Comparison of ENCODE assay signal across 10 mouse cellular contexts in the genomic region with DNA sequence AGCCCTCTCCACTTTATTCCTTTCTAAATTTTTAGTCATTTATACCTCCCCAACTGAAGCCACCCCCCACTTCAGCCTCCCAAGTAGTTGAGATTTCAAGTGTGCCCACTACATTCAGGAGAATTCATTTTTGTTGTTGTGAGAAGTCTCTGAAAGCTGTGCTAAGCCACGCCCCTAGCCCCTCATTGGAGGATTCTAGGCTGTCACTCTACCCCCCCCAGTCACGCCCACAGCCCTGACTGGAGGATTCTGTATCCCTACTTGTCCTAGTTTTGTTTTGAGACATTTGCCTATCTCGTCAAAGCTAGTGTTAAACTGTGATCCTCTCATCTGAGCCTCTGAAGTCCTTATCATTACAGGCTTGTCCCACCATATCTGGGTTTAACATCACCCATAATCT. TPM values are rescaled to one million over a fixed set of nuclear protein-coding genes. Genes with fewer than 3 reads are reported as not detected.
DNase-seq lines count a peak whose midpoint lies in the region; ATAC-seq and TF ChIP-seq lines count a peak whose summit lies in the region.
"Had no signal": no experiment of that assay in that cellular context is flagged by ENCODE, and none has a peak within 500 bp of the region (broad histone marks: within the 10 kb centered on the region; RNA-seq: fewer than 3 reads in every experiment).

No protein-coding gene starts in this region.

- H3K4me2 ChIP-seq in neural tube, embryonic 13.5 days: peak overlapping the region; percentile 13; the same call in 1 of the 2 replicates
- H3K4me2 ChIP-seq in neural tube, embryonic 15.5 days: no peak overlapping the region; the same call in 1 of the 2 replicates
- peak overlapping the region; percentile 30 for H3K4me2 ChIP-seq in heart, postnatal 0 days (ENCODE audit: low read depth, low read length)
- H3K4me2 ChIP-seq: embryonic facial prominence, embryonic 12.5 days had no signal

- H3K36me3 ChIP-seq in neural tube, embryonic 13.5 days: no peaks in the 10 kb centered on the region
- no peaks in the 10 kb centered on the region for H3K36me3 ChIP-seq in neural tube, embryonic 15.5 days
- no peaks in the 10 kb centered on the region for H3K36me3 ChIP-seq in heart, postnatal 0 days (replicated peaks; ENCODE audit: control insufficient read depth, insufficient read depth, low read length)
- H3K36me3 ChIP-seq: embryonic facial prominence, embryonic 12.5 days had no signal

- WGBS in neural tube, embryonic 13.5 days: 20% methylated on average over 3 of the region's 3 CpGs
- WGBS in neural tube, embryonic 15.5 days: 17% methylated on average over 3 of the region's 3 CpGs
- 21% methylated on average over 3 of the region's 3 CpGs for WGBS in heart, postnatal 0 days
- WGBS in lung, adult 2 months: 17% methylated on average over 3 of the region's 3 CpGs

- H3K27me3 ChIP-seq in neural tube, embryonic 13.5 days: no peaks in the 10 kb centered on the region
- no peaks in the 10 kb centered on the region for H3K27me3 ChIP-seq in neural tube, embryonic 15.5 days (replicated peaks)
- no peaks in the 10 kb centered on the region for H3K27me3 ChIP-seq in heart, postnatal 0 days (ENCODE audit: control insufficient read depth, insufficient read depth, low read length)
- H3K27me3 ChIP-seq: embryonic facial prominence, embryonic 12.5 days had no signal

- DNase-seq in cerebellum, adult 11 months: peak; percentile 13
- DNase-seq in cerebellum, adult 18-20 months: no peak
- DNase-seq in heart, postnatal 0 days (ENCODE audit: low spot score): no peak
- DNase-seq in lung, adult 2 months: peak; percentile 28
- no peak for DNase-seq in layer of hippocampus, adult 9-11 months
- no peak for DNase-seq in layer of hippocampus, postnatal 14 days (ENCODE audit: low spot score in 2 of 2)

- H3K4me3 ChIP-seq in neural tube, embryonic 13.5 days: no peak overlapping the region
- H3K4me3 ChIP-seq in neural tube, embryonic 15.5 days (replicated peaks): no peak overlapping the region
- no peak overlapping the region for H3K4me3 ChIP-seq in heart, postnatal 0 days (ENCODE audit: low read depth, low read length)
- H3K4me3 ChIP-seq in lung, adult 2 months (replicated peaks; ENCODE audit: extremely low read depth, low read depth, low read length): peak overlapping the region; percentile 31
- H3K4me3 ChIP-seq: embryonic facial prominence, embryonic 12.5 days; megakaryocyte, embryonic 14.5 days had no signal

- no peak for TF ChIP-seq EP300 in heart, postnatal 0 days (IDR thresholded peaks at IDR 0.05; ENCODE audit: low read depth)

- H3K9ac ChIP-seq in neural tube, embryonic 13.5 days: no peak overlapping the region
- no peak overlapping the region for H3K9ac ChIP-seq in neural tube, embryonic 15.5 days (replicated peaks)
- H3K9ac ChIP-seq in heart, postnatal 0 days (replicated peaks; ENCODE audit: low read depth, low read length): no peak overlapping the region
- H3K9ac ChIP-seq: embryonic facial prominence, embryonic 12.5 days had no signal

- no peaks in the 10 kb centered on the region for H3K9me3 ChIP-seq in neural tube, embryonic 13.5 days
- H3K9me3 ChIP-seq in neural tube, embryonic 15.5 days (replicated peaks): no peaks in the 10 kb centered on the region
- no peaks in the 10 kb centered on the region for H3K9me3 ChIP-seq in heart, postnatal 0 days (replicated peaks; ENCODE audit: control insufficient read depth, low read length)
- H3K9me3 ChIP-seq: embryonic facial prominence, embryonic 12.5 days had no signal

- ATAC-seq in neural tube, embryonic 13.5 days (ENCODE audit: low read depth): no peak
- no peak for ATAC-seq in neural tube, embryonic 15.5 days (ENCODE audit: low FRiP score)
- no peak for ATAC-seq in heart, postnatal 0 days (ENCODE audit: insufficient read depth, low read depth)

- no peak for TF ChIP-seq CTCF in heart, postnatal 0 days (IDR thresholded peaks at IDR 0.05; ENCODE audit: low read depth)
- no peak for TF ChIP-seq CTCF in lung, adult 2 months (IDR thresholded peaks at IDR 0.05; ENCODE audit: insufficient read depth, low read length)

- peaks cover 8% of the 10 kb centered on the region for H3K4me1 ChIP-seq in neural tube, embryonic 13.5 days (replicated peaks)
- H3K4me1 ChIP-seq in neural tube, embryonic 15.5 days: peaks cover 14% of the 10 kb centered on the region
- H3K4me1 ChIP-seq in heart, postnatal 0 days (ENCODE audit: control insufficient read depth, insufficient read depth): no peaks in the 10 kb centered on the region
- peaks cover 18% of the 10 kb centered on the region for H3K4me1 ChIP-seq in lung, adult 2 months (ENCODE audit: control insufficient read depth, insufficient read depth, low read length)

- TF ChIP-seq POLR2A in lung, adult 2 months (IDR thresholded peaks at IDR 0.05; ENCODE audit: borderline replicate concordance, extremely low read depth, low read depth, low read length): no peak

- no peak overlapping the region for H3K27ac ChIP-seq in neural tube, embryonic 13.5 days (replicated peaks)
- H3K27ac ChIP-seq in neural tube, embryonic 15.5 days (replicated peaks): no peak overlapping the region
- no peak overlapping the region for H3K27ac ChIP-seq in heart, postnatal 0 days (ENCODE audit: low read depth)
- H3K27ac ChIP-seq: embryonic facial prominence, embryonic 12.5 days had no signal

RNA-seq across cellular contexts. Expression of a gene that starts 2.7 kb away (rescaled TPM):
- 6.1 and 7.3 TPM in 2 replicates for polyA plus RNA-seq in neural tube, embryonic 13.5 days (2015; fragmentation: Nextera tagmentation; extraction: Ambion mirVana)
- 7.0 and 9.8 TPM in 2 replicates for polyA plus RNA-seq in neural tube, embryonic 15.5 days (2015; fragmentation: Nextera tagmentation; extraction: Ambion mirVana)
- total RNA-seq in heart, postnatal 0 days (2014; rRNA removed; ENCODE audit: low replicate concordance): 23.9 and 47.3 TPM in 2 replicates
- polyA plus RNA-seq in heart, postnatal 0 days (2015; fragmentation: Nextera tagmentation; extraction: Ambion mirVana): 21.6 and 22.1 TPM in 2 replicates
- 155 and 170 TPM in 2 replicates for polyA plus RNA-seq in lung, adult 2 months (2012; rRNA removed)
- total RNA-seq in layer of hippocampus, postnatal 14 days (2021): 1 to 10 TPM; 5.1 to 5.2 TPM

RNA-seq across cellular contexts. Expression of a gene that starts 3.8 kb away (rescaled TPM):
- polyA plus RNA-seq in neural tube, embryonic 13.5 days (2015; fragmentation: Nextera tagmentation; extraction: Ambion mirVana): 96.0 and 96.6 TPM in 2 replicates
- 96.0 and 96.1 TPM in 2 replicates for polyA plus RNA-seq in neural tube, embryonic 15.5 days (2015; fragmentation: Nextera tagmentation; extraction: Ambion mirVana)
- total RNA-seq in heart, postnatal 0 days (2014; rRNA removed; ENCODE audit: low replicate concordance): 99.2 and 155 TPM in 2 replicates
- 60.2 and 62.5 TPM in 2 replicates for polyA plus RNA-seq in heart, postnatal 0 days (2015; fragmentation: Nextera tagmentation; extraction: Ambion mirVana)
- polyA plus RNA-seq in lung, adult 2 months (2012; rRNA removed): 120 and 145 TPM in 2 replicates
- 10 to 100 TPM; 89.1 to 96.7 TPM for total RNA-seq in layer of hippocampus, postnatal 14 days (2021)

RNA-seq across cellular contexts. Expression of a gene that starts 11.1 kb away (rescaled TPM):
- polyA plus RNA-seq in neural tube, embryonic 13.5 days (2015; fragmentation: Nextera tagmentation; extraction: Ambion mirVana): 27.9 and 30.3 TPM in 2 replicates
- polyA plus RNA-seq in neural tube, embryonic 15.5 days (2015; fragmentation: Nextera tagmentation; extraction: Ambion mirVana): 28.6 and 34.9 TPM in 2 replicates
- 162 and 174 TPM in 2 replicates for total RNA-seq in heart, postnatal 0 days (2014; rRNA removed; ENCODE audit: low replicate concordance)
- polyA plus RNA-seq in heart, postnatal 0 days (2015; fragmentation: Nextera tagmentation; extraction: Ambion mirVana): 38.3 and 40.5 TPM in 2 replicates
- polyA plus RNA-seq in lung, adult 2 months (2012; rRNA removed): 133 and 205 TPM in 2 replicates
- 10 to 100 TPM; 33.9 to 36.7 TPM for total RNA-seq in layer of hippocampus, postnatal 14 days (2021)

RNA-seq across cellular contexts. Expression of a gene that starts 12.9 kb away (rescaled TPM):
- polyA plus RNA-seq in neural tube, embryonic 13.5 days (2015; fragmentation: Nextera tagmentation; extraction: Ambion mirVana): 8.2 and 8.4 TPM in 2 replicates
- 7.0 and 16.4 TPM in 2 replicates for polyA plus RNA-seq in neural tube, embryonic 15.5 days (2015; fragmentation: Nextera tagmentation; extraction: Ambion mirVana)
- total RNA-seq in heart, postnatal 0 days (2014; rRNA removed; ENCODE audit: low replicate concordance): 9.5 and 12.1 TPM in 2 replicates
- polyA plus RNA-seq in heart, postnatal 0 days (2015; fragmentation: Nextera tagmentation; extraction: Ambion mirVana): 4.4 and 5.4 TPM in 2 replicates
- polyA plus RNA-seq in lung, adult 2 months (2012; rRNA removed): 1.4 and 2.2 TPM in 2 replicates
- 1 to 10 TPM in 1 of 2 experiments, under 1 TPM in 1; 0.60 to 1.7 TPM for total RNA-seq in layer of hippocampus, postnatal 14 days (2021)

RNA-seq across cellular contexts. Expression of a gene that starts 21.8 kb away (rescaled TPM):
- 4.3 and 6.0 TPM in 2 replicates for polyA plus RNA-seq in neural tube, embryonic 13.5 days (2015; fragmentation: Nextera tagmentation; extraction: Ambion mirVana)
- 5.6 and 9.2 TPM in 2 replicates for polyA plus RNA-seq in neural tube, embryonic 15.5 days (2015; fragmentation: Nextera tagmentation; extraction: Ambion mirVana)
- 10.2 and 10.6 TPM in 2 replicates for total RNA-seq in heart, postnatal 0 days (2014; rRNA removed; ENCODE audit: low replicate concordance)
- 5.7 and 5.9 TPM in 2 replicates for polyA plus RNA-seq in heart, postnatal 0 days (2015; fragmentation: Nextera tagmentation; extraction: Ambion mirVana)
- 16.9 and 21.1 TPM in 2 replicates for polyA plus RNA-seq in lung, adult 2 months (2012; rRNA removed)
- total RNA-seq in layer of hippocampus, postnatal 14 days (2021): 10 to 100 TPM; 16.0 to 18.1 TPM

Comparison
In these comparisons a context has a peak if more than half of its experiments do, and no peak if none do; other contexts are left out.
1. DNase-seq: peak in cerebellum, adult 11 months (single experiment) and lung, adult 2 months (single experiment); none in cerebellum, adult 18-20 months (0 of 2), heart, postnatal 0 days (single experiment), layer of hippocampus, adult 9-11 months (single experiment) and layer of hippocampus, postnatal 14 days (0 of 2).